Mouse (Mus musculus) cerebellum, adult 2 months (tissue): ENCODE data around the gene Bmp2k.

Experiments
- CTCF ChIP-seq: fragments of 200-500 bp; IDR thresholded peaks from 2 replicates; pipeline ENCODE4 v1.5.1; 2011; ENCODE audit warnings: low read depth, mild to moderate bottlenecking, control low read depth, low read length, moderate library complexity, borderline replicate concordance; ENCODE audit not compliant: insufficient read depth
- POLR2A ChIP-seq: fragments of 200-500 bp; IDR thresholded peaks from 2 replicates; pipeline ENCODE4 v1.6.1; 2011; ENCODE audit warnings: low read length, control low read depth, borderline replicate concordance; ENCODE audit not compliant: insufficient read depth

GRCm38 (mm10) chr5:96949839-96950666 lies 47.4 kb upstream of the Bmp2k start:
- TF ChIP-seq CTCF (no peak), POLR2A (no peak)
